Mouse (Mus musculus) monocyte, adult 2 months (primary cell): ENCODE results near the gene Rnf208.

ENCODE experiments used
- DNase-seq, 2 experiments: peaks; one replicate each; pipeline ENCODE4 v3.0.0; 2022; ENCODE audit warnings: low spot score in 2 of 2, low read depth in 1 of 2

Rnf208 gene

DNA sequence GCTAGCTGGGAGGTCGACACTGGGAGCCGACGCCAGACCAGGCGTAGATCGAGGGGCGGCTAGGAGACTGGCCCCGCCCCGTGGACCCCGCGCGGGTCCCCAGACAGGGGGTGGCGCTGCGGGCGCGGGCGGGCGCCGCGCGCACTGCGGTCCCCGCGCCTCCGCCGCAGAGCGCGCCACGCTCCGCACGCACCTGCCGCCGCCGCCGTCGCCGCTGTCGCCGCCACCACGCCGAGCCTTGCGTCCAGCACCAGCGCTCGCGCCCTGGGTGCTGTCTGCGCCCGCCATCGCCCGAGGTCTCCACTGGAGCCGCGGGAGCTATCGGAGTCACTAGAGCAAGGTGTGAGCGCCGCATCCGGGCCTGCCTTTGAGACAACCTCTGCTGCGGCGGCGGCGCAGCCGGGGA lies at the start of gene Rnf208, which contains the start of gene Cysrt1:
Rnf208 (plus strand) TSS at position 155 of the 406 bp plus-strand sequence.
Cysrt1 (minus strand) TSS at position 352 of the 406 bp plus-strand sequence.
- no peak for DNase-seq

DNA sequence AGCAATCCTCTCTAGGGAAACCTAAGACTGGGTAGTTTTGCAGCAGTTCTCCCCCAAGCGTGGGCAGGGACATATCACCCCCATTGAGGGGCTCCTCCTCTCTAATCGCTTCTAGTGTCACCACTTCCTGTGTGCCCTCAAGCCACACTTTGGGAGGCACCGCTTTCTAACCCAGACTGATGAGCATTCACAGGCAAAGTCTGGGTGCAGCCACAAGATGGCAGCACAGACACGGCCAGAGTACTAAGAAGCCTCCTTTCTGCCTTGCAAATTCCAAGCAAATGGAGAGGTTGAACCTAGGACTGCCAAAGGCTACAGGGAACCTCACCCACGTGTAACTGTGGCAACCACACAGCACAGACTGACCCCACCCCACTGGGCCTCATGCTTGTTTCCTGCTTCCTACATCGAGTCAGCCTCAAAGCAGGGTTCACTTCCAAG lies 48.7 kb upstream of the Rnf208 start:
- peak; percentile 63 to 72 for DNase-seq

DNA sequence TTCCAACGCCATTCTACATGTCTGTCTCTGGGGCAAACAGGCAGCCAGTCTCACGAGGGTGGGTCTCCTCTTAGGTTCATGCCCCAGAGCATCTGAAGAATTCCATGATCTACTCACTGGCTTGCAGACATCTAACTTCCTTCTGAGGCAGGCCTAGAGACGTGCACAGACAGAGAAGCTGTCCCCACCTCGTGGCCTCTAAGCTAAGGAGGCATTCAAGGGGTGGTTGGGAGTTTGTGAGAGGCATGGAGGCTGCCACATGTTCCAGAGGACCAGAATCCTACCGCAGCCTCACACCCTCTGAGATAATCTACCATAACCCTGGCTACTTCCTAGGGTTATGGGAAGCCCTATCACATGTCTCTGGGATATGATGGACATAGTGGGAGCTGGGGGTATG lies 48.0 kb upstream of the Rnf208 start:
- DNase-seq, result no peak

DNA sequence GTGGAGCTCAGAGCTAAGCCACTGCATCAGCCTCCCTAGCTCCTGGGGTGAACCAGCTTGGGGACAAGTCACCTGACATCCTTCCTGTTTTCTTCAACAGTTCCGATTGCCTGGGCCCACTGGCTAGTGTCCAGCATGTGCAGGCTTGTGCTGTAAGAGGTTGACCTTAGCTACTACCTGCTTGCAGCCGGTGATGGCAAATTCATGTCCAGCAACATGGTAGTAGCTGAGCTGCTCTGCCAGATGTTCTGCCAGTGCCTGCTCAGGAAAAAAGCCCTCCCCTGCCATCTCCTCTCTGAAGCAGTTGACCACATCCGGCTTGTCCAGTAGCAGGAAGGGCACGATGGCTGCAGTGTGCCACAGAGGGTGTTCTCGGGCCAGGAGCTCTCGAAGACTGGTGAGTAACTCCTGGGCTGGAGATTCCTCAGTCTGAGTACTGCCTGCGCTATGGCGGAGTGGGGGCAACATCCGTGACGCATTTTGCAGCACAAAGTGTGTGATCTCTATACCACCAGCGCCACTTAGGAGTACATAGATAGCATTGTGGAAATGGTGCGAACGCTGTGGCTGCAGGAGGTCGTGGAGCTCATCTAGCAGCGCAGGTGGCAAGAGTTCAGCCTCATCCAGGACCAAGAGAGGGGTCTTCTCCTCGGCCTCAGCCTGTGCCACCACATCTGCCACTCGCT lies 47.4 kb upstream of the Rnf208 start:
- no peak for DNase-seq

DNA sequence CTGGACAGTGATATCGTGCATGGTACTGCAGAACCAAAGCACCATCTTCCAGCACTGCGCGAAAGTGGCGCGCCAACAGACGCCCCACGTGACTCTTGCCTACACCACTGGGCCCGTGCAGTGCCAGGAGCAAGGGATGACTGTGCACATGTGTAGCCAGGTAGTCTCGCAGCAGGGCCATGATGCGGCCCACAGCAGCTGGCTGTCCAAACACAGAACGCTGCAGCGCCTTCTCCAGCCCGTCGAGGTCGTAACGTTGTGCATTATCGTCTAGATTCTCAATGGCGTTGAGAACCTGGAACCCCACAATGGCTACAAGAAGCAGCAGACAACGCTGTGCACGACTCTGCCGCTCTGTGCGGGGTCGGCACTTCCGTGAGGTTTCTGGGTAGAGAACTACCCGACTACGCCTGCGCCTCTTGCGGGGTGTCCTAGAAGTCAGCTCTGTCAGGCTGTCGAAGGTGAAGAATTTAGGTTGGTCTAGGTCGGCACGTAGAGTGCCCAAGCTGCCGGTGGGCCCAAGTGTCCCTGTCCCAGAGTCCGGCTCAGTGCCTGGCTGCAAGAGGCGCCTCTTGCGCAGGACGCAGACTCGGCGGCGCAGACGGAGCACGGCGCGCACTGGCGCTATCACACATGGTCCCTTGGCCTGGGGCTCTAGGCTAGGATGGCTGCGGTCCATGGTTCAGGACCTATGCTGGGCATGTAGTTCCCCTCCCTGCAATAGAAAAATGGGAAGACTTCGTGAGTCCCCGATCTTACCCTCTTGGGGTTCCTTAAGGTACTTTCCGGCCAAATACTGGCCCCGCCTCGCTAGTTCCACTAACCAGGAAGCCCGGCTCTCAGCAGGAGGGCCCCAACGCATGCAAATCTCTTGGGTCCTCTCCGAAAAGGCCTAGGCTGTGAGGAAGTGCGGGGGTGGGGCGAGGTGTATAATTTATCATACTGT lies 46.6 kb upstream of the Rnf208 start:
- DNase-seq, result peak in 1 of 2 experiments; percentile 64

DNA sequence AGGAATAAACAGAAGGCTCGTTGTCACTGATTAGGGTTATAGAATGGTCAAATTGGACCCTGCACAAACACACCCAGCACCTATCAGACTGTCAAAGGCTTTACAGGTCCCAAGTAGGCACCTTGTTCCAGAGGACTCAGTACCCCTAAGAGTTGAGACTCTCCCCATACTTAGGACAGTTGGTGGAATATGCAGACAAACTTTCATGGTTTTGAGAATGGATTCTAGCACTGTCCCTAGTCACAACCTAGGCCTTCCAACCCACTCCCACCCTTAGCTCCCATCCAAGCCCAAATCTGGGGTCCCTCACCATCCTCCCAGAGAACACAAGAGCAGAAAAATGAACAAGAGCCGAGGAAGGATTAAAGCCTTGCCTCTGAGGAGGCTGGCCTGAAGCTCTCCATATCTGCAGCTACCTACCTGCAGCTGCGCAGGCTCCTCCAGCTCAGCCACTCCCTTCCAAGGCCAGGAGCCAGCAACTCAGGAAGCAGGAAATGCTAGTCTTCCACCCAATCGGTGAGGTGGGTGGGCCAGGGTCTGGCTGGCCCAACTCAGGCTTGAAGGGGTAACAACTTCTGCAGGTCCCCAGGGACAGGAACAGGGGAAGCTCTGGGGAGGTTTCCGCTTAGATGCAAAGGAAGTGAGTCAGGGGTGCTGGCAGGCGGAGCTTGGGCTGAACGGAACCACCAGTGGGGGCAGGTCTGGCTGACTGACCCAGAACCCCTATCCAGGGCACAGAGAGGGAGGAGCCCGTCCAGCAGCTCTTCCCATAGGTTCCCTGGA lies 45.7 kb upstream of the Rnf208 start, which contains the start of gene Tor4a:
Tor4a (minus strand) TSS at position 715 of the 783 bp plus-strand sequence.
- DNase-seq, result peak in 1 of 2 experiments; percentile 49

DNA sequence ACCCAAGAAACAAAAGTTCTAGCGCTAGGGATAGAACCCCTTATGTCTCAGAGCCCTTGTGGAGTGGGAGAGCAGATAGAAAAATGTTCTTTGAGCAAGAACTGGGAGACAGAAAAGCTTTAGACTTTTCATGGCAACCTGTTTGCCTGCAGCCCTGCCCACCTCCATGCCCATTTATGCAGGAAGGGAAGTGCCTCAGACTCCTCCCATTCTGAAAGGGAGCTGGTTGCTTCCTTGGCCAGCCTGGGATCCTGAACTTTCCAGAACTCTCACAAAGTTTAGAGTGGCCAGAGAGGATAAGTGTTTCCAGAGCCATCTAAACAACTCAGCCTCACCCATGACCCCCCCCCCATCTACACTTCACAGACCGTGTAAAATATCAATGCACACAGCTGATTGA lies 44.9 kb upstream of the Rnf208 start:
- no peak for DNase-seq

DNA sequence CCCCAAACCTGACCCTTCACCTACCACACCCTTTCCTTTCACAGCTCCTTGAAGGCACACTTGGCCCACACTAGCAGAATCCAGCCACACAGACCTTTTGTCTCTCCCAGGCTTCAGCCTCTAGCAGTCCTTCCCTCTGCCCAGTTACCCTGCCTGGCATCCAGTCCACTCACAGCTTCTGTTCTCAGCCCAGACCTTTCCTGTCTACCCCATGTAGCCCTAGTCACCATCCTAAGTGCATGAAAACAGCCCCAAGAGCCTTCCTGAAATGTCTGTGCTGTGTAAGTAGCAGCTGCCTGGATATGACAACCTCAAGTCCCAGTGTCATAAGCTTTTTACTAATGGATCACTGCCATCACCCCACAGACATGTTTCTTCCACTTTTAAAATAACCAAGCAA lies 44.1 kb upstream of the Rnf208 start:
- no peak for DNase-seq

DNA sequence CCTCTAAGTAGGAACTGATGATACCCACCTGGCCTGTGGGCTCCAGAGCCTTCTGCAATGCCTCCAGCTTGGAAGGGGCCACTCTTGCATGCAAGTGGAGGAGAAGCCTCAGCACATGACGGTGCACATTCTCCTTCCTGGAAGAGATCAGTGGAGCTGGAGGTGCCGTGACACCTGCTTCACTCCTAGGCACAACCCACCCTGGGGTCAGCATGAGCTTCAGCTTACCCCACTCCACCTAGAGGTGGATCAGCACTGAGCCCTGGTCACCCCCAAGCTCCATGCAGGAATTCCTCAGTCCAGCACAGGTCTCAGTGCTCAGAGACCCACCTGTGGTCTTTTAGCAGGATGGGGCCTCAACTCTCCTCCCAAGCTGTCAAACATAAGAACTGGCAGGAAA lies 41.4 kb upstream of the Rnf208 start:
- no peak for DNase-seq

DNA sequence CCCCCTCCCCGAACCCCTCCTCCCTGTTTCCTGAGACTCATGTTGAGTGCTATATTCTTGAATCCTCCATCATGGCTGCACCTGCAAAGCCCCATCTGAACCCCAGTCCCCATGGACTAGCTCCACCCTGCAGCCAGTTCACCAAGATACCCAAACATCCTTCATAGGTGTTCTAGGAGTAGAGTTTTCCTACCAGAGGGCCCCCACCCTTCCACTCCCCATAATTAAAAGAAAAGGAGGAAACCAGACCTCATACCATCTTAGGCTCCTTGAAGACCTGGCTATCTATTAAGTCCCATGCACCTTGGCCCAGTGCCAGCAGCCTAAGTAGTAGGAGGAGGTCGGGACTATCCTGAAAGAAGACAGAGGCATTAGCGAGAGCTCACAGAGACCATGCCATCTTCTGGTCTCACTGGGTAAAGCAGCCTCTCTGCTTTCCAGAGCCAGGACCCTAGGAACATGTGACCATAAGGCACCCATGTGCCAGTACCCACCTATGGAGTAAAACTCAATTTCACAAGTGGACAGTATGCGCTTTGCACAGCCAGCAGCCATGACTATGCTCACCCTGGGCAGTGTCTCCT lies 38.3 kb upstream of the Rnf208 start:
- no peak for DNase-seq

DNA sequence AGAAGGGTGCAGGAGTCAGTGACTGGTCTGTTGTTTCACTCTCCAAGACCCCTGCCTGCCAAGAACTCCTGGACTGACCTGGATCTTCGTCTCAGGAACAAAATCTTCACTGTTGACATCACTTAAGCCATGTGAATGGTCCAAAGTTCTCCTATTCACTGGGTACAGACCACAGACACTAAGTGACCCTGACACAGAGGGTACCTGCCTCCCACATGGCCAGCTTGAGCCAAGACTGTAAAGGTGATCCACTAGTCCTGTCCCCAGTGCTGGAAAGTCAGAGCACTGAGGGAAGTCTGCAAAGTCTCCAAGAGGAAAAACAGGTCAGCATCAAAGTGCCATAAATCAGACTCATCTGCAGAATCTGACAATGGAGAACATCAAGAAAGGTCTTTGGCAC lies 34.5 kb upstream of the Rnf208 start:
- no peak for DNase-seq

DNA sequence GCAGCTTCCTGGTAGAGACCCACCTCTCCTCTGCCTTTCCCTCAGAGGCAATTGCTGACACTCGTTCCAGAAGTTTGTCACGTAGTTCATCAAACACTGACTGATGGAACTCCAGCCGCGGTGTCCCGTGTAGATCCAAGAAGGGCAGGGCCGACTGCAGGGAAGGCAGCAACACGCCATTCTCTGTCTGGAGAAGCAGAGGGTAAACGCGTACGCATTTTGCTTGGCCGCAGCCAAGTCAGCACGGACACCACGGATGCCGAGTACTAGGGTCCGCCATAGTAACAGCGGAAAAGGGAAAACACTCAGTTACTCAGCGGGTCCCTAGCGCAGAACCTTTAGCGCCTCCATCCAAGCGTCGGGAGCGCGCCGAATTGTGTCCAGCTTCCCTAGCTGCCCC lies 31.4 kb upstream of the Rnf208 start:
- DNase-seq, result no peak

DNA sequence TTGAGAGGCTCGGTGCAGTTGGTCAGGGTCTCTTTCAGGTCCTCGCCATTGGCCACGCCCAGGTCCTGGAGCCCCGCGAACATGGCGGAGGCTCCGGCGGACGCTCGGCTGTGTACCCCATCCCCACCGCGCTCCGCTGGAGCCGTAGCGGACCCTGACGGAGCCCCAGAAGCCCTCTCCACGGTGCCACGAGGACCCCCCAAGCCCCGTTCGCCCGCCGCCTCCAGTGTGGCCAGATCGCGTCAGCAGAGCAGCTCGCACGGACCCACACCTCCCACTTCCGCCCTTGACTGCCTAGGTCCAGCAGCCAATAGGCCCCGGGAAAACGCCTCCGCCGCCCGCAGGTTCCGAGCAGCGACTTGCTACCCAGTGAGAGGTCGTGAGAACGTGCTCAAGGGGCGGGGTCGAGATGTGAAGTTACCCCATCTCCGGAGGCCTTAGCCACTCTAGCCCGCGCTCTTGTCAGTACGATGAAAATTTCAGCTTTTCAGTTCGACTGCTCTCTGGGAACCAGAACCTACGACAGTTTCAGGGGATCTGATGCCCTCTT lies 30.9 kb upstream of the Rnf208 start, which contains the start of gene Nelfb:
Nelfb (minus strand) TSS at position 369 of the 550 bp plus-strand sequence.
- peak; percentile 80 to 83 for DNase-seq

DNA sequence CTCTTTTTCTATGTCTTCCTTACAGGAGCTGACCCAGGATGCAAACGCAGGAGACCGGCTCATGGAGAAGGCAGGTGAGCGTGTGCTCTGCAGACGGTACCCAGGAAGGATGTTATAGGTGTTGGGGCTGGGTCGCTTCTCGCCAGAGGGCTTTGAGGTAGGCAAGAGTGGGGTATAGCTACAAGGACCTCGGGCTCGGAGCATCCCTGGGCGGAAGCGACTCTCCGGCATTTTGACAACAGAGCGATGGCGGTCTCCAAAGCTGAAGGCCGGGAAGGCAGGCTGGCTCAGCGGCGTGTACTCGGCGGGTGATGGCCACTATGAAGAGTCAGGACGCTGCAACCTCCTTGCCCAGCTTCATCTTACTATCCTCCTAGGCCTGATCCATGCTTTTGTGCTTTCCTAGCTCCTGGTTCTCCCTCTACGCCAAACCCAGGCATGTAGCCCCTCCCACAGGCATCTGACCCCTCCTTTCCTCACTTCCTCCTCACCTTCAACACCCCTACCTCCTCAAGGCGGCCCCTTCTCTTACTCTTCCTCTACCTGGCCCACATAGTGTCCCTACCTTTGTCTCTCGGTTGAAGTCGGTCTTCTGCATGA lies 28.7 kb upstream of the Rnf208 start:
- no peak for DNase-seq

DNA sequence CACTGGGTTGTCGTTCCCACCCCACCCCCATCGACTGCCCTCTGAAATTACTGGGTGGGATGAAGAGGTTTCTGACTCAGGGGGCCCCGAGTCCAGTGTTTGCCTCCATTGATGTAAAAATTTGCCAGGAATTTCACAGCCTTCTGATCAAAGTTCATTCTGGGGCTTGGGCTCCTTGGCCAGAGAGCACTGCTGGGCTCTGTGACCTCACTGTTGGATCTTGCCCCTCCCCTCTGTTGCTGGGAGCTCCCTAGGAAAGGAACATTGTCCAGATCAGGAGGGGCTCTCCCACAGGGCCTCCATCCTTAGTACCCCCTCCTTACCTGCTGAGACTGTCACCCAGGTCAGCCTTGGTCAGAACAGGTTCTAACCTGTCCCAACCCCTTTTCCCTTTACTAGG lies 27.6 kb upstream of the Rnf208 start, which contains the start of gene Stpg3:
Stpg3 (minus strand) TSS at position 194 of the 400 bp plus-strand sequence.
- no peak for DNase-seq

DNA sequence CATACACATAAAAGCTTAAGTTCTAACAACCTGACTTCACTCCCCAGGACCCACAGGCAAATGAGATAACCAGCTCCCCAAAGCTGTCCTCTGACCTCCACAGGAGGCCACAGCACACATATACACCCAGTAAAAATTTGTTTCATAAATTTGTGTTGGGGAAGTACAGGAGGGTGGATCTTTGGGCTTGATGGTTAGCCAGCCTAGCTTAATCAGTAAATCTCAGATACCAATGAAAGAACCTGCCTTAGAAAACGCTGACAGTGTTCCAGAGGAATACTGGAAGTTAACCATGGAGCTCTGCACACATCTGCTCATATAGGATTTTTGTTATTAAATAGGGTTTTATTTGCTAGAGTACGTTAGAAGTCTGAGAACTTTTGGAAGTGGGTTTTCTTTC lies 24.4 kb upstream of the Rnf208 start:
- DNase-seq, result no peak

DNA sequence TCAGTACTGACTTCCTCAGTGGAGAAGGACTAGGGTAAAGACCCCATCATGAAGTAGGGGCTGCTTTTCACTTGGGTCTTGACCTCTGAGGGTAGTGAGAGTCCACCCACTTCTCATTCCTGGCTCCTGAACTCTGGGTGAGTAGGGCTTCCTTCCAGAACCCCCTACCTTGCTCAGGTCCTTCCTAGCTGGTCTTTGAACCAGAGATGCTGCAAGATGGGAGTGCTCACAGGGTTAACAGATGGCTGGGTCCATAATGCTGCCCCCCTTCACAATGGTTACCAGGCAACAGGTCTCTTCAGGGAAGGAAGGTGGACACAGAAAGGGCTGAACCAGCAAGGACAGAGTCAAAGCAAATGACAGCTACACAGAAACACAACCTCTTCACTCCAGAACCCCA lies 23.6 kb upstream of the Rnf208 start, which contains the start of gene Fam166a:
Fam166a (plus strand) TSS at position 301 of the 400 bp plus-strand sequence.
- no peak for DNase-seq

DNA sequence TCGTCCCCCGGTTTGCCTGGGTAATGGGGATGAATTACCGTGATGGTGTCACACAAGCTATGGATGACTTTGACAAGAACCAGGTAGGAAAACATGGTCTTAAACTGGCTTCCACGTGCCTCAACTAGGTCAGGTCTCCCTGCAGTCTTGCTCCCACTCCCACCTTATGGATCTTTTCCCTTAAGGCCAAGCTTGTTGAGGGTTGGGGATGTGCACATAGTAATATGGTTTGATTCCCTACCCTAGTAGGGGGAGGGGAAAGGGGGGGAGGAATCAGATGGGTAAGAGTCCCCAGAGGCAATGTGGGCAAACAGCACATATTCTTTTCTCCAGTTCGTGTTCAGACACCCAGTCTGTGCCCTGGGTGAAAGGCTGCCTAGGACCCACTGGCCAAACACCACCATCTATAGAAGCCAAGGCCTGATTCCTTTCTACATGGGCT lies 20.7 kb upstream of the Rnf208 start:
- DNase-seq, result no peak

DNA sequence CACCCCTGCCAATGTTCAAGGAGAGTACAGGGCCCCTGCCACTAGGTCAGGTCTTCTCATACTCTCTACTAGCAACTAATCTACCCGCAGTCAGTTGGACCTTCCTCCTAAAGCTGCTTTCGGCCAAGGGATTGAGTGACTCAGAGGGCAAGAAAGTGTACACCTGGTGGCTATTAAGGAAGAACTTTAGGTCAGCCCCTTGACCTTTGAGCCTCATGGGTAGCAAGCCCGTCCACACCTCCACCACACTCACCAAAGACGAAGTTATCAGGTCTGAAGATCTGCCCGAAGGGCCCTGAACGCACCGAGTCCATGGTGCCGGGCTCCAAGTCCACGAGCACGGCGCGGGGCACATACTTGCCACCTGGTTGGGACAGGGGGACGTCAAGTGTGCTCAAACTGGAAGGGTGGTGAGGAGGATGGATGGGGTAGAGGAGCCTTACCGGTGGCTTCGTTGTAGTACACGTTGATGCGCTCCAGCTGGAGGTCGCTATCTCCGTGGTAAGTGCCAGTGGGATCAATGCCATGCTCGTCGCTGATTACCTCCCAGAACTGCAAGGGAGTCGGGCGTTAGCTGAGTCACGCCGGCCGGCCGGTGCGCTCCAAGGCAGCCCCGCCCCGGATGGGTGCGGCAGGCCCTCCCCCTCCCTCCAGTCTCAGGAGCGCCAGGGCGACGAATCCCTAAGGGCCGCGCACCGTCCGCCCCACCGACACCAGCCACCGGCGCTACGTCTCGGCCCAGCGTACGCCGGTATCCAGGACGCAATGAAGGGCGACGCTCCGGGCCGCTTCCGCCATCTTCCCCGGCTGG lies 18.2 kb upstream of the Rnf208 start:
- DNase-seq, result peak in 1 of 2 experiments; percentile 69
